Mouse (Mus musculus) CD4-positive naive resting alpha-beta T cell, adult 57 days (primary cell): ENCODE data around the gene Ciz1. TPM values are rescaled to one million over a fixed set of nuclear protein-coding genes. Genes with fewer than 3 reads are reported as not detected.

Source experiments
- total RNA-seq: library from RNA; stranded (reverse); gene quantifications from one replicate; pipeline ENCODE4 v1.2.4, GENCODE M21; 2023

The Ciz1 gene
- total RNA-seq, result 122 TPM

GRCm38 (mm10) chr2:32352151-32353006, at the start of gene Ciz1:
Gene Ciz1 (plus strand): TSS chr2:32352327.

GRCm38 (mm10) chr2:32353007-32353542, 948 bp downstream of the Ciz1 start, which contains the start of gene Dnm1:
Gene Dnm1 (minus strand): TSS chr2:32353338.

GRCm38 (mm10) chr2:32381775-32382223, 29.7 kb downstream of the Ciz1 start, which contains the start of gene 1110008P14Rik:
Gene 1110008P14Rik (minus strand): TSS chr2:32381938.

GRCm38 (mm10) chr2:32387706-32388490, 35.8 kb downstream of the Ciz1 start, which contains the start of gene Lcn2:
Gene Lcn2 (minus strand): TSS chr2:32388252.

GRCm38 (mm10) chr2:32395484-32395945, 43.4 kb downstream of the Ciz1 start, which contains the start of gene Ptges2:
Gene Ptges2 (plus strand): TSS chr2:32395896.

Other genes starting within 250 kb of the Ciz1 start
- gene Prrc2b, start 201.2 kb upstream of the Ciz1 start, total RNA-seq, result 145 TPM
- 16.4 TPM for gene Pomt1, start 115.7 kb upstream of the Ciz1 start, total RNA-seq
- 105 TPM for gene Uck1, start 92.2 kb upstream of the Ciz1 start, total RNA-seq
- 47.1 TPM for gene Golga2, start 64.9 kb upstream of the Ciz1 start, total RNA-seq
- gene Swi5, start 64.3 kb upstream of the Ciz1 start, total RNA-seq, result 70.6 TPM
- gene Dnm1, start 1.0 kb downstream of the Ciz1 start, total RNA-seq, result not detected
- 29.9 TPM for gene 1110008P14Rik, start 29.6 kb downstream of the Ciz1 start, total RNA-seq
- gene Lcn2, start 35.9 kb downstream of the Ciz1 start, total RNA-seq, result 3.1 TPM
- gene Ptges2, start 43.6 kb downstream of the Ciz1 start, total RNA-seq, result 10.3 TPM
- gene Naif1, start 98.1 kb downstream of the Ciz1 start, total RNA-seq, result 4.7 TPM
- gene Slc25a25, start 99.1 kb downstream of the Ciz1 start, total RNA-seq, result 77.5 TPM
- 188 TPM for gene Fam102a, start 183.0 kb downstream of the Ciz1 start, total RNA-seq
- 51.6 TPM for gene Dpm2, start 218.5 kb downstream of the Ciz1 start, total RNA-seq
- 2.3 TPM for gene Pip5kl1, start 222.5 kb downstream of the Ciz1 start, total RNA-seq
- not detected for gene 9430097D07Rik, start 223.4 kb downstream of the Ciz1 start, total RNA-seq
- gene St6galnac4, start 234.8 kb downstream of the Ciz1 start, total RNA-seq, result 15.6 TPM
- 2.2 TPM for gene St6galnac6, start 247.4 kb downstream of the Ciz1 start, total RNA-seq